Mouse (Mus musculus) testis, adult 2 months (tissue): Measurements from ENCODE around the gene Tmem108.
A peak's percentile ranks its signal among the peaks of the same experiment; 100 is the strongest.

Source experiments
- CTCF ChIP-seq: fragments of 200-500 bp; IDR thresholded peaks from 2 replicates; pipeline ENCODE4 v1.5.1; 2012; ENCODE audit warnings: low read depth, mild to moderate bottlenecking, inconsistent platforms, low read length, moderate library complexity; ENCODE audit not compliant: control insufficient read depth, insufficient read depth, insufficient replicate concordance
- POLR2A ChIP-seq: fragments of 200-500 bp; IDR thresholded peaks from 2 replicates; pipeline ENCODE4 v1.6.1; 2012; ENCODE audit warnings: low read depth, mild to moderate bottlenecking, inconsistent platforms, low read length, moderate library complexity; ENCODE audit not compliant: control insufficient read depth

DNA sequence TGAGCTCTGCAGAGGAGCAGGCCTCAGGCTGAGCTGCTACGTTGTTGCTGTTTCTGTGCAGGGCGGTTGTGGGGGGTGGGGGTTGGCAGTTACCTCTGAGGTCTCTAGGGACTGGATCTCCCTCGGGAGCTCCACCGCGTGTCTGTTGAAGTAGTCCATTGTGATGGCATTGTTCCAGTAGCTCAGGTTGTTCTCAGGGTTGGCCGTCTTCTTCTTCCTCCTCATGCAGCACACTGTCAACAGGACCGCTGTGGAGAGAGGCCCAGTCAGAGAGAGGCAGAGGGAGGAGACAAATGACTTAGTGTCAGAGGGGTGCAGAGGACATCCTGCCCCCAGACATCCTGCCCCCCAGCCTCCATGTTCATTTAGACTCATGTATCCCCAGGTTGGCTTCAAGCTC lies 272.5 kb downstream of the Tmem108 start:
- TF ChIP-seq CTCF, result no peak
- TF ChIP-seq POLR2A, result 0 out of 2 replicates have a peak, but pooled peaks have one; percentile 25
